Mouse (Mus musculus) naive thymus-derived CD4-positive, alpha-beta T cell, adult 5 months (primary cell): ENCODE results near the gene Gm765. TPM values are rescaled to one million over a fixed set of nuclear protein-coding genes. Genes with fewer than 3 reads are reported as not detected.

Experiments used
- polyA plus RNA-seq: library from polyadenylated mRNA; unstranded; fragments of 100-300 nt; shearing (Covaris generic); gene quantifications from one replicate; pipeline ENCODE4 v1.2.1, GENCODE M21; 2017

Gene Gm765
- not detected for polyA plus RNA-seq

DNA sequence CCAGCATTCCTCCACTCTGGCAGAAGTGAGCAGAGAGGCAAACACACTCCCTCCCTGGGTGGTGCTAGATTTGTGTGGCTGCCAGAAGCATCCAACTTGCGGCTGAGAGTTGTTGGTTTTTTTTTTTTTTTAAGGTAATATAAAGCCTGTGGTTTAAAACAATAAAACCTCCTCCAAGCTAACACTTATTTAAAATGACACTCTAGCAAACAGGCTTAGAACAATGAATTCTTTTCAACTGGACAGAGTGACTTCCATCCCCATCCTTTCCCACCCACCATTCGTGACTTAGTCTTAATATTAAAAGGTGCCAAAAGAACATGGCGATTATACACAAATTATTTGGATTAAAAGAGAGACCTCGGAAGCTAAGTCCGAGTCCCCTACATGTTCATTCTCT lies at the start of gene Gm765:
TSS of gene Gm765 (minus strand) at position 101 of the 400 bp plus-strand sequence.

